Mouse (Mus musculus): Measurements from ENCODE around the gene Fam57b. TPM values are rescaled to one million over a fixed set of nuclear protein-coding genes. Genes with fewer than 3 reads are reported as not detected.

Gene Fam57b
- polyA plus RNA-seq, 1 experiment = 130 TPM

- DNase-seq (ENCODE audit: extremely low spot score in 1 of 2, low spot score in 1 of 2) = peak; percentile 85 to 97
Observed at GRCm38 (mm10) chr7:126862147-126862784, 64.8 kb downstream of the Fam57b start, which contains the start of gene Ino80e. Ino80e (minus strand) TSS chr7:126862377.

GRCm38 (mm10) chr7:126863791-126864190 lies 66.3 kb downstream of the Fam57b start:
- DNase-seq (ENCODE audit: extremely low spot score in 1 of 2, low spot score in 1 of 2) = no peak

- DNase-seq (ENCODE audit: extremely low spot score in 1 of 2, low spot score in 1 of 2) = no peak
Observed at GRCm38 (mm10) chr7:126867534-126867933, 70.1 kb downstream of the Fam57b start.

GRCm38 (mm10) chr7:126868003-126868402 lies 70.5 kb downstream of the Fam57b start:
- no peak for DNase-seq (ENCODE audit: extremely low spot score in 1 of 2, low spot score in 1 of 2)

GRCm38 (mm10) chr7:126869780-126870519 lies 72.5 kb downstream of the Fam57b start:
- no peak for DNase-seq (ENCODE audit: extremely low spot score in 1 of 2, low spot score in 1 of 2)

- no peak for DNase-seq (ENCODE audit: extremely low spot score in 1 of 2, low spot score in 1 of 2)
Observed at GRCm38 (mm10) chr7:126870520-126870891, 73.0 kb downstream of the Fam57b start.

GRCm38 (mm10) chr7:126877239-126877638 lies 79.8 kb downstream of the Fam57b start:
- no peak for DNase-seq (ENCODE audit: extremely low spot score in 1 of 2, low spot score in 1 of 2)

Other genes starting within 250 kb of the Fam57b start
- 107 and 114 TPM in 2 replicates for gene Eif3c, start 231.3 kb upstream of the Fam57b start, polyA plus RNA-seq (2012; rRNA removed)
- gene Apobr, start 212.7 kb upstream of the Fam57b start, polyA plus RNA-seq (2012; rRNA removed) = 0.74 and 0.82 TPM in 2 replicates
- 45.1 and 46.3 TPM in 2 replicates for gene Cln3, start 211.9 kb upstream of the Fam57b start, polyA plus RNA-seq (2012; rRNA removed)
- 0.13 TPM in 1 of 2 replicates, not detected in the other for gene Il27, start 202.7 kb upstream of the Fam57b start, polyA plus RNA-seq (2012; rRNA removed)
- gene Nupr1, start 166.8 kb upstream of the Fam57b start, polyA plus RNA-seq (2012; rRNA removed) = 23.9 and 31.7 TPM in 2 replicates
- 40.2 and 44.8 TPM in 2 replicates for gene Sgf29, start 148.4 kb upstream of the Fam57b start, polyA plus RNA-seq (2012; rRNA removed)
- gene Sult1a1, start 121.2 kb upstream of the Fam57b start, polyA plus RNA-seq (2012; rRNA removed) = 10.7 and 11.1 TPM in 2 replicates
- gene Bola2, start 102.3 kb upstream of the Fam57b start, polyA plus RNA-seq (2012; rRNA removed) = 46.4 and 65.4 TPM in 2 replicates
- gene Slx1b, start 101.9 kb upstream of the Fam57b start, polyA plus RNA-seq (2012; rRNA removed) = 34.3 and 34.5 TPM in 2 replicates
- gene Coro1a, start 89.9 kb upstream of the Fam57b start, polyA plus RNA-seq (2012; rRNA removed) = 135 and 145 TPM in 2 replicates
- gene Mapk3, start 38.1 kb upstream of the Fam57b start, polyA plus RNA-seq (2012; rRNA removed) = 305 and 314 TPM in 2 replicates
- gene Gdpd3, start 31.3 kb upstream of the Fam57b start, polyA plus RNA-seq (2012; rRNA removed) = 4.4 and 6.4 TPM in 2 replicates
- gene Ypel3, start 20.7 kb upstream of the Fam57b start, polyA plus RNA-seq (2012; rRNA removed) = 439 and 535 TPM in 2 replicates
- 1.4 and 1.9 TPM in 2 replicates for gene Tbx6, start 16.2 kb upstream of the Fam57b start, polyA plus RNA-seq (2012; rRNA removed)
- 84.5 and 85.1 TPM in 2 replicates for gene Ppp4c, start 5.2 kb upstream of the Fam57b start, polyA plus RNA-seq (2012; rRNA removed)
- 0.53 TPM in 1 of 2 replicates, not detected in the other for gene 4930451I11Rik, start 34.0 kb downstream of the Fam57b start, polyA plus RNA-seq (2012; rRNA removed)
- gene Doc2a, start 49.7 kb downstream of the Fam57b start, polyA plus RNA-seq (2012; rRNA removed) = 35.1 and 44.5 TPM in 2 replicates
- 89.0 and 92.5 TPM in 2 replicates for gene Hirip3, start 64.3 kb downstream of the Fam57b start, polyA plus RNA-seq (2012; rRNA removed)
- 56.0 and 58.8 TPM in 2 replicates for gene Ino80e, start 64.7 kb downstream of the Fam57b start, polyA plus RNA-seq (2012; rRNA removed)
- gene Taok2, start 87.0 kb downstream of the Fam57b start, polyA plus RNA-seq (2012; rRNA removed) = 105 and 110 TPM in 2 replicates
- gene Tmem219, start 125.2 kb downstream of the Fam57b start, polyA plus RNA-seq (2012; rRNA removed) = 27.7 and 30.9 TPM in 2 replicates
- 163 and 171 TPM in 2 replicates for gene Kctd13, start 131.2 kb downstream of the Fam57b start, polyA plus RNA-seq (2012; rRNA removed)
- gene Asphd1, start 151.9 kb downstream of the Fam57b start, polyA plus RNA-seq (2012; rRNA removed) = 46.4 and 54.9 TPM in 2 replicates
- gene Sez6l2, start 152.9 kb downstream of the Fam57b start, polyA plus RNA-seq (2012; rRNA removed) = 175 and 194 TPM in 2 replicates
- gene Cdipt, start 178.2 kb downstream of the Fam57b start, polyA plus RNA-seq (2012; rRNA removed) = 224 and 230 TPM in 2 replicates
- gene Cdiptos, start 178.4 kb downstream of the Fam57b start, polyA plus RNA-seq (2012; rRNA removed) = 0.80 and 1.0 TPM in 2 replicates
- 8.3 and 8.8 TPM in 2 replicates for gene Mvp, start 217.0 kb downstream of the Fam57b start, polyA plus RNA-seq (2012; rRNA removed)
- gene Pagr1b, start 218.8 kb downstream of the Fam57b start, polyA plus RNA-seq (2012; rRNA removed) = 1.7 and 2.4 TPM in 2 replicates
- gene Pagr1a, start 219.7 kb downstream of the Fam57b start, polyA plus RNA-seq (2012; rRNA removed) = 30.0 and 42.3 TPM in 2 replicates
- gene Gm42742, start 223.4 kb downstream of the Fam57b start, polyA plus RNA-seq (2012; rRNA removed) = 95.5 and 113 TPM in 2 replicates
- gene Prrt2, start 223.5 kb downstream of the Fam57b start, polyA plus RNA-seq (2012; rRNA removed) = 227 and 259 TPM in 2 replicates
- gene Maz, start 229.4 kb downstream of the Fam57b start, polyA plus RNA-seq (2012; rRNA removed) = 165 and 186 TPM in 2 replicates
- 6.0 and 7.4 TPM in 2 replicates for gene Kif22, start 244.8 kb downstream of the Fam57b start, polyA plus RNA-seq (2012; rRNA removed)